Mouse (Mus musculus) bone marrow, adult 2 months (tissue): Measurements from ENCODE around the gene Lpcat3.

Source experiments
- CTCF ChIP-seq: fragments of 200-500 bp; IDR thresholded peaks from 2 replicates; pipeline ENCODE4 v1.5.1; 2011; ENCODE audit warnings: low read length, control low read depth; ENCODE audit not compliant: control insufficient read depth, insufficient read depth
- POLR2A ChIP-seq: fragments of 200-500 bp; IDR thresholded peaks from 2 replicates; pipeline ENCODE4 v1.6.1; 2011; ENCODE audit warnings: low read depth, mild to moderate bottlenecking, control low read depth, low read length, borderline replicate concordance; ENCODE audit not compliant: control insufficient read depth

- TF ChIP-seq POLR2A: no peak
- no peak for TF ChIP-seq CTCF
Observed at GRCm38 (mm10) chr6:124672100-124672499, 9.3 kb downstream of the Lpcat3 start.
